Mouse (Mus musculus) kidney, adult 2 months (tissue): ENCODE results near the gene Atpaf2.

Experiments used
- CTCF ChIP-seq: fragments of 200-500 bp; conservative IDR thresholded peaks from 2 replicates; pipeline ENCODE4 v1.5.1; 2011; ENCODE audit warnings: low read depth, mild to moderate bottlenecking, control low read depth, low read length, moderate library complexity, mixed read lengths; ENCODE audit not compliant: insufficient read depth, insufficient read length
- POLR2A ChIP-seq: fragments of 200-500 bp; IDR thresholded peaks from one replicate; pipeline ENCODE4 v1.6.1; 2011; ENCODE audit warnings: low read depth, low read length, control low read depth

- no peak for TF ChIP-seq POLR2A
- no peak for TF ChIP-seq CTCF
Observed at GRCm38 (mm10) chr11:60359936-60360335, 58.3 kb downstream of the Atpaf2 start.
